Mouse (Mus musculus) frontal cortex, postnatal 10 days (tissue): Measurements from ENCODE around the gene Anapc15-ps.

Source experiments
- DNase-seq, 2 experiments: peaks; one replicate each; pipeline ENCODE4 v3.0.0; 2022; ENCODE audit warnings: low spot score in 2 of 2, mixed read lengths in 1 of 2

Gene Anapc15-ps

GRCm38 (mm10) chr10:95669034-95669433 lies 4.2 kb downstream of the Anapc15-ps start:
- DNase-seq, result no peak

GRCm38 (mm10) chr10:95667371-95668030 lies 5.8 kb downstream of the Anapc15-ps start:
- DNase-seq, result no peak

DNA sequence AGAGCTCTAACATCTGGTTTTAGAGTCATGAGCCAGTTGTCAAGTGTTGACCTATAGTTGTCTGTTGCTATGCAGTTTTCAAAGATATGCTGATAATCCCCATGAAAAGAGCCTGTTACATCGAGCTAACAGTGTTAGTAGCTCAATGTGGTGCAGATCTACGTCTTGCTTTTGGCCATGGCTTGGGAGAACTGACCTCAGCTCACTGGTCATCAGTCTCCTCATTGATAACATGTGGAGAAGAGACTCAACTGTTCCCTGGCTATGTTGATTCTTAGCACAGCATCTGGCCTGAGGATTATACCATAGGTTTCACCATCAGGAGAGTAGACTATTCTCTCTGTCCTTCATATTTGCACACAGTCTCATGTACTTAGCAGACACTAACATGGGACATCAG lies 6.5 kb downstream of the Anapc15-ps start:
- DNase-seq, result no peak

- no peak for DNase-seq
Measured at GRCm38 (mm10) chr10:95665426-95665990, 7.7 kb downstream of the Anapc15-ps start.

DNA sequence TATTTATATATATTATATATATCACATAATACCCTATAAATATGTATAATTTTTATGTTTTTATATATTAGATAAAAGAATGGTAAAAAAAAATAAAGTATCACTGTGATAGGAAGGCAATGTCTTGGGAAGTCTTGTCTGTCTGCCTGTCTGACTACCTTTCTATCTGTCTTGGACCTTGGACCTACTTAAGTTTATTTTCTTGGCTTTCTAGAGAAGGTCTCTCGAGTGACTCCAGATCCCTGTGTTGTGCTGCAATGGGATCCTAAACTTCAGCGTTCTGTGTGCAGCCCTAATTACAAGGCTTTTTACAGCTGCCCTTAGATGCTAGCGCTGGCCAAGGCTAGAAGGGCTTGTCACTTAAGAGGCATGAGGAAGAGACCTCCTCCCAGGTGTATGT lies 8.6 kb downstream of the Anapc15-ps start:
- no peak for DNase-seq

DNA sequence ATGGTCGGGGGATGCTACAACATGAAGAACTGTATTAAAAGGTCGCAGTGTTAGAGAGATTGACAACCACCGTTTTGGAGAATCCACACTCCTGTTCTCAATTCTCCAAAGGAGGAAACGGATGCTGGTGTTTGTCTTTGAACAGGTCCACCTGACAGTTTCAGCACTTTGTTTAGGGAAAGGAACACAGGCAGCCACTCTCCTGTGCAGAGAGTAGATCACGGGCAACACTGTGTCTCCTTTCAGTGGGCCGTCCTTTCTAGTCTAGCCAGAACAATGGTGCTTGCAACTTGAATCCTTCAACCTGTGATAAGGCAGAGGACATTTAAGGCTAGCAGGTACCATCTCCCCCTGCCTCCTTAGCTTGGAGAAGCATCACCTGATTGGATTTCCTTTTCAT lies 12.9 kb downstream of the Anapc15-ps start:
- DNase-seq, result no peak

DNA sequence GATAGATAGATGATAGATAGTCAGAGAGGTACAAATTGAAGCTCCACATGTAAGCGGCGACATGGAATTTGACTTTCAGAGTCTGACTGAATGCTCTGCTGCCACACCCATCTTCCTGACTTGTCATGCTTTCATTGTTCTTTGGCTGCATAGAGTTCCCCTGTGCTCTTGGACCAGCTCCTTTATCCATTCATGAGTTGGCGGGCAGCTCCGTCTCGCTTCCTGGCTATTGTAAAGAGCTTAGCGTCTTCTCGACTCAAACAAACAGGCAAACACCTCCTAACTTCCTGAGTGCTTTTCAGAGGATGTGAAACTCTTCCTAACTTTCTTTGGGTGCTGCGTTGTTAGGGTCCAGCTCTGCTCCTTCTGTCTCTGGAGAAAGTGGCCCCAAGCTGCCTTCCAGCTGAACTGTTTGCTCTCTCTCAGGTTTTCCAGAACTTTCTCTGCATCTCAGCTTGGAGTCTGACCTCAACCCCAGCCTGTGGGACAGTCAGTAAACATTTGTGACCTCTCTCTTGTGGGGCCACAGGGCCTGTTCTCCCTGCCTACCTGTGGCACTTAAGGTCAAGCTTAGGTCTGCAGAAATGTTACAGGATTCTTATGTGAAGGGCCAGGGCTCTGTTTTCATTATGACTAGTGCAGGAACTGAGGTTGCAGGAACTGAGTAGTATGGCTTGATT lies 13.6 kb downstream of the Anapc15-ps start:
- no peak for DNase-seq

- no peak for DNase-seq
Measured at GRCm38 (mm10) chr10:95658836-95659343, 14.4 kb downstream of the Anapc15-ps start.

GRCm38 (mm10) chr10:95656236-95657225 lies 16.7 kb downstream of the Anapc15-ps start:
- no peak for DNase-seq

- no peak for DNase-seq
Measured at GRCm38 (mm10) chr10:95652131-95652530, 21.1 kb downstream of the Anapc15-ps start.

GRCm38 (mm10) chr10:95648326-95648888 lies 24.8 kb downstream of the Anapc15-ps start:
- no peak for DNase-seq

GRCm38 (mm10) chr10:95647128-95647527 lies 26.1 kb downstream of the Anapc15-ps start:
- no peak for DNase-seq

DNA sequence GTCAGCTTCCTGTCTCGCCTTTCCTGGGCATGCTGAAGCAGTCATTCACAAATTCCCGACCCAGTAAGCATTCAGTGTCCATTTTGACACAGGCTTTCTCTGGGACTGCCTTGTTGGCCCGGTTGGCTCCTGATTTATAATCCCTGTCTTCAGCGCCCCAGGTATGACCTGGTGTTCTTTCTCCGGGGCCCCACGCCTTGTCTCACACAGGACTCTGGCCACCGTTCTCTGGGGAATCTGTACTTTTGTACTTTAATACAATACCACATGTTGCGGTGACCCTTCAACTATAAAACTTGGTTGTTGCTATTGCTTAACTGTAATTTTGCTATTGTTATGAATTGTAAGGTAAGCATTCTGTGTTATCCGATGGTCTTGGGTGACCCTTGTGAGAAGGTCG lies 26.7 kb downstream of the Anapc15-ps start:
- no peak for DNase-seq

DNA sequence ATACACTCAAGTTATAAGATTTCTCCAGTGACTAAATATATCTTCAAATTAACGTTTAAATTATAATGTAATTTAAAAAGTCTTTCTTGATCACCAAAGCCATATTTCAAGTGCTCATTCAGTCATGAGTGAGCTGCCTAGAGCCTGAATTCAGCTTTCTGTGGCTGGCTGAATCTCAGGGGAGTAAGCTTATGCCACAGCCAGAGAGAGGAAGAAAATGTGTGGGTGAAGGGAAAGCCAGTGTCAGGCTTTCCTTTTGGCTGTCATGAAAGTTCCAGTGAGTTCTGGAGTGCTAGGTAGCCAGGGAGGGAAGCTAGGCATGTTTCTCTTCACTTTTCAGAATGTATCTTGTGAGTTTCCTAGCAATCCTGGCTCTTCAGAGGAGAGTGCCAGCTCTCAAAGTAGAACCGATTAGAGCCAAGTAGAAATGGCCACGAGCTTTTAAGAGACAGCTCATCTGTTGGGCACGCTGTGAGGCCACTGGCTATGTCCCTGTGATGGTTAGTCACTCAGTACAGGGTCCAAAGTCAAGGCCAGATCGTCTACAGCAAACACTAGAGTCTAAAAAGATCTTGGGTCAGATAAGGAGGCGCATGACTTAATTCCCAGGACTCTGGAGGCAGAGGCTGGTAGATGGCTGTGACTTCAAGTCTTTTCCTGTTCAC lies 29.4 kb downstream of the Anapc15-ps start:
- DNase-seq, result no peak

- no peak for DNase-seq
Measured at GRCm38 (mm10) chr10:95643042-95643441, 30.2 kb downstream of the Anapc15-ps start.

- DNase-seq, result no peak
Measured at GRCm38 (mm10) chr10:95641335-95641734, 31.9 kb downstream of the Anapc15-ps start.

DNA sequence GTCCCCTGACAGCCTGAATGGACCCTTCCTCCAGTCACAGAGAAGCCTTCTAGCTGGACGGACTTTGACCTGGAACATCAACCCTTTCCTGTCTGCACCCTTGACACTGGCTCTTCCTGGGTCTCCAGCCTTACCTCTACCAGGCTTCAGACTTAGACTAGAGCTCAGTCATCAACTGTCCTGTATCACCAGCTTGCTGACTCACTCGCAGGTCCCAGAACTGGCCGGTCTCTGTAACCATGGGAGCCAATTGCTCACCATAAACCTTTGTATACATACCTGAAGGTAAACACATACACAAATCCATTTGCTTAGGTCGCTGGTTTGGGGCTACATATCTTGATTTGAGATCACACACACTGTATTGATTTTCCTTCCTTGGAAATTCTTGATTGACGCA lies 33.8 kb downstream of the Anapc15-ps start:
- no peak for DNase-seq

GRCm38 (mm10) chr10:95634751-95635150 lies 38.5 kb downstream of the Anapc15-ps start:
- DNase-seq, result no peak

DNA sequence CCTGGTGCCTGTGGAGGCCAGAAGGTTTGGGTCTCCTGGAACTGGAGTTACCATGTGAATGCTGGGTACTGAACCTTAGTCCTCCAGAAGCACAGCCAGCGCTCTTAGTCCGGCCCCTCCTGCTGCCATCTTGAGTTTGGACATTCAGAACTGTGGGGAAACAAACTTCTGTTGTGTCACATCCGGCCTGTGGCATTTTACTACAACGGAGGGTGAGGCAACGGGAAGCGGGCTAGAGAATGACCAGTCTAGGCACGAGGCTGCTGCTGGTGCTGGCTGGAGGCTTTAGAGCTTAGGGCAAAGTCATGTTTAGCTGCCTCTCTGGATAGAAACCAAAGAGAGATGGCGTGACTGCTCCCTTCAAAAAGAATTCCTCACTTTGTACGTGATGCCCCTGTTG lies 39.0 kb downstream of the Anapc15-ps start:
- DNase-seq, result no peak

DNA sequence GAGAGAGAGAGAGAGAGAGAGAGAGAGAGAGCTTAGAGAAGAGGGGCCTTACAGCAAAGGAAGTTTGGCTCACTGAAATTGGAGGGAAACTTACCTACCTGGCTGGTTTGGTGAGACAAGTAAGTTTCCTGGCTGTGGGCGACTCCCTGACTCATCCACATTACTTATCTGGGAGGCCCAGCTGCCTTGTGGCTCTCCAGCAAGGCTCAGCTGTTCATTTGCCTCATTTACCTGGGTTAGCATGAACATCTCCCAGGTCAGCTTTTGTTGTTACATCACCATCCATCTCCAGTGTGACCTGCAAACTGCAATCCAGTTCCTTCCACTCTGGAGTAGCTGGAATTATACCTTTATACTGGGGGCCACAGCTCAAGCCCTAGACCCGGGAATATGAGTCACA lies 41.7 kb downstream of the Anapc15-ps start:
- DNase-seq, result no peak
